Mouse (Mus musculus) testis, adult 2 months (tissue): ENCODE measurements around the gene Duox1. TPM values are rescaled to one million over a fixed set of nuclear protein-coding genes. Genes with fewer than 3 reads are reported as not detected.

Source experiments
- H3K27ac ChIP-seq: fragments of 200-500 bp; 2 replicates; pipeline ENCODE4 v1.5.1; 2012; ENCODE audit warnings: low read depth, low read length; ENCODE audit not compliant: control insufficient read depth, insufficient read depth
- H3K27me3 ChIP-seq: fragments of 200-500 bp; 2 replicates; pipeline ENCODE4 v1.6.1; 2012; ENCODE audit warnings: mild to moderate bottlenecking, low read length, moderate library complexity; ENCODE audit not compliant: control insufficient read depth, insufficient read depth
- H3K36me3 ChIP-seq: fragments of 200-500 bp; 2 replicates; pipeline ENCODE4 v1.6.1; 2012; ENCODE audit warnings: mild to moderate bottlenecking, low read length; ENCODE audit not compliant: control insufficient read depth, insufficient read depth
- H3K4me1 ChIP-seq: fragments of 200-500 bp; 2 replicates; pipeline ENCODE4 v1.6.1; 2012; ENCODE audit warnings: low read length; ENCODE audit not compliant: control insufficient read depth, insufficient read depth
- H3K4me3 ChIP-seq: fragments of 200-500 bp; 2 replicates; pipeline ENCODE4 v1.5.1; 2012; ENCODE audit warnings: low read depth, mild to moderate bottlenecking, low read length, moderate library complexity, mixed read lengths; ENCODE audit not compliant: control insufficient read depth
- CTCF ChIP-seq: fragments of 200-500 bp; IDR thresholded peaks from 2 replicates; pipeline ENCODE4 v1.5.1; 2012; ENCODE audit warnings: low read depth, mild to moderate bottlenecking, inconsistent platforms, low read length, moderate library complexity; ENCODE audit not compliant: control insufficient read depth, insufficient read depth, insufficient replicate concordance
- POLR2A ChIP-seq: fragments of 200-500 bp; IDR thresholded peaks from 2 replicates; pipeline ENCODE4 v1.6.1; 2012; ENCODE audit warnings: low read depth, mild to moderate bottlenecking, inconsistent platforms, low read length, moderate library complexity; ENCODE audit not compliant: control insufficient read depth
- polyA plus RNA-seq: library from polyadenylated mRNA; depleted of rRNA; stranded (reverse); fragments of >200 nt; gene quantifications from 2 replicates; pipeline ENCODE4 v1.2.3, GENCODE M21; 2012

The Duox1 gene
- polyA plus RNA-seq, 1 experiment: 0.09 TPM

GRCm38 (mm10) chr2:122302574-122303241 is 12.8 kb upstream of the Duox1 start:
- Histone ChIP-seq H3K27me3 (peaks cover 4% of the 10 kb centered on the region; the same call in 1 of the 2 replicates), H3K27ac (no peak overlapping the region), H3K4me3 (no peak overlapping the region), H3K4me1 (peaks cover 27% of the 10 kb centered on the region), H3K36me3 (no peaks in the 10 kb centered on the region)
- TF ChIP-seq POLR2A: no peak
- TF ChIP-seq CTCF: peak; percentile 78; the same call in 1 of the 2 replicates

GRCm38 (mm10) chr2:122304544-122304943 is 10.9 kb upstream of the Duox1 start:
- Histone ChIP-seq H3K4me3 (no peak overlapping the region), H3K36me3 (no peaks in the 10 kb centered on the region), H3K27ac (no peak overlapping the region), H3K4me1 (peaks cover 21% of the 10 kb centered on the region), H3K27me3 (peaks cover 3% of the 10 kb centered on the region; the same call in 1 of the 2 replicates)
- TF ChIP-seq CTCF (no peak), POLR2A (no peak)

GRCm38 (mm10) chr2:122305097-122305892 is 10.2 kb upstream of the Duox1 start:
- Histone ChIP-seq H3K4me3 (no peak overlapping the region), H3K36me3 (no peaks in the 10 kb centered on the region), H3K27ac (no peak overlapping the region), H3K4me1 (peaks cover 18% of the 10 kb centered on the region), H3K27me3 (peaks cover 3% of the 10 kb centered on the region; the same call in 1 of the 2 replicates)
- no peak for TF ChIP-seq POLR2A
- no peak for TF ChIP-seq CTCF

GRCm38 (mm10) chr2:122306184-122306583 is 9.3 kb upstream of the Duox1 start:
- H3K27me3 ChIP-seq: no peaks in the 10 kb centered on the region; the same call in 1 of the 2 replicates
- H3K4me3 ChIP-seq: no peak overlapping the region
- H3K4me1 ChIP-seq: peaks cover 14% of the 10 kb centered on the region
- no peak overlapping the region for H3K27ac ChIP-seq
- TF ChIP-seq POLR2A (no peak), CTCF (no peak)
- no peaks in the 10 kb centered on the region for H3K36me3 ChIP-seq

GRCm38 (mm10) chr2:122309647-122310046 is 5.8 kb upstream of the Duox1 start:
- H3K36me3 ChIP-seq: no peaks in the 10 kb centered on the region
- no peak overlapping the region for H3K27ac ChIP-seq
- no peaks in the 10 kb centered on the region for H3K27me3 ChIP-seq
- H3K4me1 ChIP-seq: peaks cover 9% of the 10 kb centered on the region
- H3K4me3 ChIP-seq: no peak overlapping the region
- TF ChIP-seq POLR2A (no peak), CTCF (no peak)

- H3K36me3 ChIP-seq: no peaks in the 10 kb centered on the region
- H3K4me3 ChIP-seq: no peak overlapping the region
- peaks cover 9% of the 10 kb centered on the region for H3K4me1 ChIP-seq
- H3K27me3 ChIP-seq: no peaks in the 10 kb centered on the region
- no peak overlapping the region for H3K27ac ChIP-seq
- TF ChIP-seq POLR2A (no peak), CTCF (no peak)
Measured at GRCm38 (mm10) chr2:122311561-122311960, 3.9 kb upstream of the Duox1 start.

- no peak overlapping the region for H3K27ac ChIP-seq
- TF ChIP-seq CTCF: peak; percentile 80; the same call in 1 of the 2 replicates
- no peak for TF ChIP-seq POLR2A
- peaks cover 9% of the 10 kb centered on the region for H3K4me1 ChIP-seq
- no peaks in the 10 kb centered on the region for H3K27me3 ChIP-seq
- H3K36me3 ChIP-seq: no peaks in the 10 kb centered on the region
- peak overlapping the region; percentile 2 for H3K4me3 ChIP-seq
Measured at GRCm38 (mm10) chr2:122312722-122313417, 2.6 kb upstream of the Duox1 start.
